Mouse (Mus musculus): ENCODE measurements at regions not wholly inside any gene's neighbourhood (a gene's known extent, or its start where the extent isn't known, plus 50 kb on each side); places are given as distances from the start of the nearest gene placed in this dataset.

DNA sequence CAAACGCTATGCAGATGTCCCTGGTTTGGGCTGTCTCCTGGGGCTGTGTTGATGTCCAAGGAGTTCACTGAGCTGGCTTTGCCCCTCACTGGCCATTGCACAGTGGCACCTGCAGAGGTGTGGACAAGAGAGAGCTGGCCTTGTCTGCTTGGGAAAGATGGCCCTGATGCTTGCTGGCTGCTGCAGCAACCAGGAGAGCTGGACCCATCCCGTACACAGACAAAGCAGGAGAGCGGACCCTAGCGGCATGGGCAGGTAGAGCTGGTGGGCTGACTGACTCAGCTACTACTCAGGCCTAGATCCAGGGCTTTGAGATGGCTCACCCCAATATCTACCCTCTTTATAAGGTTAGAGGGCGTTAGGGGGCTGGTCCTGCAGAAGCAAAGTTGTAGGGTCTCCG, 161.7 kb downstream of the CK137956 start:
- peak; percentile 16; the same call in 1 of the 2 replicates for TF ChIP-seq CTCF (IDR thresholded peaks at IDR 0.05; ENCODE audit: borderline replicate concordance, extremely low read depth, insufficient read depth, insufficient read length)
- TF ChIP-seq POLR2A (IDR thresholded peaks at IDR 0.05; ENCODE audit: borderline replicate concordance, extremely low read depth, insufficient read depth, insufficient read length, poor library complexity, severe bottlenecking), result no peak
